Mouse (Mus musculus) lung, postnatal 0 days (tissue): ENCODE measurements around the gene Agmo. TPM values are rescaled to one million over a fixed set of nuclear protein-coding genes. Genes with fewer than 3 reads are reported as not detected.

ENCODE experiments used
- ATAC-seq: fragments of 200-750 bp; cut with Nextera tagmentation; 2 replicates; pipeline ENCODE4 v1.8.0; 2017; ENCODE audit warnings: moderate library complexity
- DNase-seq: peaks from one replicate; pipeline ENCODE4 v3.0.0-alpha.2; 2016; ENCODE audit warnings: low spot score
- H3K27ac ChIP-seq: fragments of 300-500 bp; sonication (generic); 2 replicates; pipeline ENCODE4 v1.5.1; 2014; ENCODE audit warnings: antibody characterized with exemption, mild to moderate bottlenecking, low read length, mixed read lengths
- H3K27me3 ChIP-seq: fragments of 300-500 bp; sonication (generic); replicated peaks from 2 replicates; pipeline ENCODE4 v1.6.1; 2014; ENCODE audit warnings: low read length, mixed read lengths; ENCODE audit not compliant: insufficient read depth
- H3K36me3 ChIP-seq: fragments of 300-500 bp; sonication (generic); 2 replicates; pipeline ENCODE4 v1.6.1; 2014; ENCODE audit warnings: low read length, mixed read lengths; ENCODE audit not compliant: insufficient read depth
- H3K4me1 ChIP-seq: fragments of 300-500 bp; sonication (generic); 2 replicates; pipeline ENCODE4 v1.6.1; 2014; ENCODE audit warnings: antibody characterized with exemption, low read depth, low read length, mixed read lengths; ENCODE audit not compliant: insufficient read depth
- H3K4me2 ChIP-seq: fragments of 300-500 bp; sonication (generic); replicated peaks from 2 replicates; pipeline ENCODE4 v1.6.1; 2014; ENCODE audit warnings: low read depth, mild to moderate bottlenecking, low read length, moderate library complexity, mixed read lengths
- H3K4me3 ChIP-seq: fragments of 300-500 bp; sonication (generic); 2 replicates; pipeline ENCODE4 v1.5.1; 2014; ENCODE audit warnings: low read depth, low read length
- H3K9ac ChIP-seq: fragments of 300-500 bp; sonication (generic); replicated peaks from 2 replicates; pipeline ENCODE4 v1.6.1; 2014; ENCODE audit warnings: low read depth, mild to moderate bottlenecking
- H3K9me3 ChIP-seq: fragments of 300-500 bp; sonication (generic); 2 replicates; pipeline ENCODE4 v1.6.1; 2016; ENCODE audit warnings: low read length, mixed read lengths
- CTCF ChIP-seq: IDR thresholded peaks from 2 replicates; pipeline ENCODE4 v1.5.1; 2016; ENCODE audit warnings: antibody characterized with exemption, mild to moderate bottlenecking
- EP300 ChIP-seq: IDR thresholded peaks from 2 replicates; pipeline ENCODE4 v1.6.1; 2016; ENCODE audit warnings: antibody characterized with exemption, mild to moderate bottlenecking, control low read depth
- WGBS: fragments of 180-500 bp; shearing (Covaris S2); extraction: QIAGEN DNeasy Blood & Tissue Kit; methylation state at CpG from one replicate; pipeline ENCODE4 v1.1.7; 2014; 5-methylcytosine and 5-hydroxymethylcytosine counted together
- polyA plus RNA-seq: library from polyadenylated mRNA; unstranded; fragments of >200 nt; fragmentation: Nextera tagmentation; extraction: Ambion mirVana; gene quantifications from 2 replicates; pipeline ENCODE4 v1.2.1, GENCODE M21; 2015

The Agmo gene
- polyA plus RNA-seq, 1 experiment from 2014 or later, result 2.7 TPM

DNA sequence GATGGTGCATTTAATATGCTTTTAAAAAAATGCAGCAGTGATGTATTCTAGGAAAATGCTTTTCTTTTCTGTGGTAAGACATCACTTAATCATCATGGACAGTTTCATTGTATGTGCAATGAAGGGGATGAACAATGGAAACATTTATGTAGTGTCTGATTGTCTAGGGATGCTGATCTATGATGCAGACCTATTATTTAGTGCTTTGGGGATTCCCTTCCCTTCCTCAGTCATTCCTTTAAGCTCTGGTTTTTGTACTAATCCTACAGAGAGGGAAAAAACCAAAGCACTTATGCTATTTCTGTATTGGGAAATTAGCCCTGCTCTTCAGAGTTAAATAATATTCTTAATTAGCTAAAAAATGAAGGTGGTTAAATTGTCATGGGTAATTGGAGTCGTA, 266.0 kb downstream of the Agmo start:
- no peak for DNase-seq
- WGBS, result 44% methylated on average over 1 of the region's 1 CpGs

GRCm38 (mm10) chr12:37507826-37508225, 266.4 kb downstream of the Agmo start:
- Histone ChIP-seq H3K4me3 (no peak overlapping the region), H3K27me3 (no peaks in the 10 kb centered on the region), H3K9ac (no peak overlapping the region), H3K9me3 (no peaks in the 10 kb centered on the region), H3K27ac (no peak overlapping the region), H3K4me2 (no peak overlapping the region), H3K4me1 (no peaks in the 10 kb centered on the region), H3K36me3 (no peaks in the 10 kb centered on the region)
- TF ChIP-seq EP300 (no peak), CTCF (no peak)
- ATAC-seq (no peak), DNase-seq (no peak)
- 90% methylated on average over 2 of the region's 2 CpGs for WGBS

More for the DNA sequence above, 266.0 kb downstream of the Agmo start:
- Histone ChIP-seq H3K4me1 (no peaks in the 10 kb centered on the region), H3K27ac (no peak overlapping the region), H3K9ac (no peak overlapping the region), H3K4me2 (no peak overlapping the region), H3K4me3 (no peak overlapping the region), H3K9me3 (no peaks in the 10 kb centered on the region), H3K27me3 (no peaks in the 10 kb centered on the region), H3K36me3 (no peaks in the 10 kb centered on the region)
- no peak for TF ChIP-seq CTCF
- TF ChIP-seq EP300, result no peak
- no peak for ATAC-seq

- no peak for TF ChIP-seq CTCF
- no peak for TF ChIP-seq EP300
- ATAC-seq (no peak), DNase-seq (no peak)
- H3K9ac ChIP-seq, result no peak overlapping the region
- H3K9me3 ChIP-seq, result no peaks in the 10 kb centered on the region; the same call in 1 of the 2 replicates
- no peak overlapping the region for H3K4me3 ChIP-seq
- WGBS, result 16% methylated on average over 1 of the region's 1 CpGs
- H3K27ac ChIP-seq, result no peak overlapping the region
- H3K27me3 ChIP-seq, result no peaks in the 10 kb centered on the region
- H3K4me2 ChIP-seq, result no peak overlapping the region
- no peaks in the 10 kb centered on the region for H3K4me1 ChIP-seq
- no peaks in the 10 kb centered on the region for H3K36me3 ChIP-seq
These were observed 280.3 kb downstream of the Agmo start for GRCm38 (mm10) chr12:37521772-37522171.

GRCm38 (mm10) chr12:37524662-37525061, 283.2 kb downstream of the Agmo start:
- H3K9ac ChIP-seq, result no peak overlapping the region
- H3K27me3 ChIP-seq, result no peaks in the 10 kb centered on the region
- no peaks in the 10 kb centered on the region for H3K36me3 ChIP-seq
- ATAC-seq (no peak), DNase-seq (no peak)
- no peaks in the 10 kb centered on the region; the same call in 1 of the 2 replicates for H3K9me3 ChIP-seq
- H3K4me1 ChIP-seq, result no peaks in the 10 kb centered on the region
- no peak overlapping the region for H3K4me3 ChIP-seq
- TF ChIP-seq EP300 (no peak), CTCF (no peak)
- no peak overlapping the region for H3K27ac ChIP-seq
- H3K4me2 ChIP-seq, result no peak overlapping the region
- WGBS, result 80% methylated on average over 3 of the region's 3 CpGs

DNA sequence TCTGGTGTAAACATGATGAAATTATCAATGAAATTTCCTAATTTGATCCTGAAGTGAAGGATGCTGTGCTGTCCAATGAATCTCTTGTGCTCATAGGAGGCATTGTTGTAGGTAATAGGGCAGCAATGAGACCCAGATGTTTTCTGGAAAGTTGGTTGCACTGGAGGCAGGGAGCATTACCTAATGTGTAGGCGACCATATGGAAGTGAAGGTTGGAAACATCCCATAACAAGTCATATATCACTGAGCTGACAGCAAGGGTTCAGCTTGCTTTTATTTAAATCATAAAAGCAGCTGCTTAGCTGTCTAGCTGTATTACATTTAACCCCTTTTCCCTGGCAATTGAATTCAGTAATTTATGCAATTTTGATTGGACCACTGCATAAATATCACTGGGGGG, 299.6 kb downstream of the Agmo start:
- Histone ChIP-seq H3K9ac (no peak overlapping the region), H3K27me3 (no peaks in the 10 kb centered on the region), H3K4me2 (no peak overlapping the region), H3K9me3 (no peaks in the 10 kb centered on the region), H3K27ac (no peak overlapping the region), H3K4me3 (no peak overlapping the region), H3K4me1 (no peaks in the 10 kb centered on the region), H3K36me3 (no peaks in the 10 kb centered on the region)
- DNase-seq (no peak), ATAC-seq (no peak)
- 41% methylated on average over 1 of the region's 1 CpGs for WGBS
- no peak for TF ChIP-seq CTCF
- no peak for TF ChIP-seq EP300

- DNase-seq (no peak), ATAC-seq (no peak)
- Histone ChIP-seq H3K36me3 (no peaks in the 10 kb centered on the region), H3K9me3 (no peaks in the 10 kb centered on the region), H3K4me3 (no peak overlapping the region), H3K9ac (no peak overlapping the region), H3K27me3 (no peaks in the 10 kb centered on the region), H3K4me2 (no peak overlapping the region), H3K4me1 (no peaks in the 10 kb centered on the region), H3K27ac (no peak overlapping the region)
- WGBS, result 49% methylated on average over 1 of the region's 1 CpGs
- no peak for TF ChIP-seq CTCF
- TF ChIP-seq EP300, result no peak
These were observed 316.8 kb downstream of the Agmo start for GRCm38 (mm10) chr12:37558284-37558683.

DNA sequence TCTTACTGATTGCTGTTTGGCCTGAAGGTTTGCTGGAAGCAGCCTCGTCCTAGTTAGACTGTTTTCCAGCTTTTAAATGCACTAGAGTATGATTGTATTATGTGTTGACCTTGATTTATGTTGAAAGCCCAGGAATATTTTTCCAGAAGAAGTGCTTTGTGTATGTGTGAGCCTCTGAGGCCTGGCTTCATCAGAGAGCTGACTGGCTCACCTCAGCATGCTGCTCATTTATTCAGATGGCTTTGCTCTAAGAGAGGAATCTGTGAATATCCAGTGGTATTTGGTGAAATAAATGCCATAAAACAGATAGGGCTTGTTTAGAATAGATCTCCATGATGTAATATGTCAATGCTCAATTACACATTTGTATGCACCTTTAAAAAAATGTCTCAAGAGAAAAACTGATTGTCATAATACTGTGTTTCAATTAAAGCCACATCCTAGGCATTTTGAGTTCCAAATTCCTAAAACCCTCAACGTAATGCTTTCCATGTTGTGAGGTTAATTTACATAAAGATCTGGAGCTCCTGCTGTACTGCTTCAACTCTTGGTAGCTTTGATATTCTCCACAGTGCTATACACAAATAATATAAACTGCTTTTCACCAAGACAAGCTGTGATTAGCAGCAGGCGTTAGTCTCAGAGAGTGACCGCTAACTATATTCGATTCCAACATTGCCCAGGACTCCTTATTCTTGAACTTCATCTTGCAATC, 324.6 kb downstream of the Agmo start:
- no peak for DNase-seq

More for the DNA sequence above, 324.6 kb downstream of the Agmo start:
- no peak overlapping the region for H3K27ac ChIP-seq
- H3K4me1 ChIP-seq, result no peaks in the 10 kb centered on the region
- no peaks in the 10 kb centered on the region for H3K36me3 ChIP-seq
- H3K4me2 ChIP-seq, result no peak overlapping the region
- no peak overlapping the region for H3K4me3 ChIP-seq
- H3K27me3 ChIP-seq, result no peaks in the 10 kb centered on the region
- no peaks in the 10 kb centered on the region for H3K9me3 ChIP-seq
- no peak overlapping the region for H3K9ac ChIP-seq
- TF ChIP-seq EP300 (no peak), CTCF (no peak)
- 74% methylated on average over 5 of the region's 5 CpGs for WGBS
- no peak for ATAC-seq
